Mouse (Mus musculus): Measurements from ENCODE around the gene Kctd18.
"Not testable (repeated sequence)": the region's sequence is repeated elsewhere in the genome, so short reads cannot be mapped to it uniquely, and the experiment has no call there.

Kctd18 gene

DNA sequence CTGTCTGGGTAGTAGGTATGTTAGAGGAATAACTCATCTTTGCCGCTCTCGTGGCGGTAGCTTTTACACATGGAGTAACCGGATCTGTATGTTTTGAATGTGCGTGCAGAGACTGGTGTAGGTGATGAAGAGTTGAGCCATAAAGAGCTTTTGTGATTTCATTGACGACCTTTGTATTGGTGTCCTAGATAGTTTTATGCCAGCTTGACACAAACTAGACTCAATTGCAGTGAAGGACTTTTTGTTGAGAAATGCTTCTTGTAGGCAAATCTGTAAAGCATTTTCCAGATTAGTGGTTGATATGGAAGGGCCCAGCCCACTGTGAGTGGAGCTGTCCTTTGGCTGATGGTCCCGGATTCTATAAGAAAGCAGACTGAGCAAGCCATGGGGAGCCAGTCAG, at the start of gene Kctd18:
TSS of gene Kctd18 (minus strand) at position 101 of the 400 bp plus-strand sequence.
- no peak for DNase-seq (ENCODE audit: low read depth, low spot score)

DNA sequence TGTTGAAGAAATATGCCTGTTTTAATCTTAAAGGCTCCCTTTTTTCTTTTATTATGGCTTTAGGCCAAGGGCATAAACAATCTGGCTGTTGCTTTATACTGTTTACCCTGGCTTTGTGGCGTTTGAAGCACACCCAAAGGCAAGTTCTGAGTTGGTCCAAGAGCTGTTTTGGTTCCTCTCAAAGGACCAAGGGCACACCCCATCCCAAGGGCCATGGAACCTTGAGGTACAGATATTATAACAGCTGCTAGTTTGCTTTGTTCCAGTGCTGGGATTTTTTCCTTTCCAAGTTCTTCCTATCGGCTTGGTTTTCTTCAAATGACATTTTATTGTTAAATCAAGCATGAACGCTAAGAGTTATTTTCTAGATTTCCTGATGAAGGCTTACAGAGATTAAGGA, 46.9 kb upstream of the Kctd18 start:
- no peak for DNase-seq (ENCODE audit: low read depth, low spot score)

DNA sequence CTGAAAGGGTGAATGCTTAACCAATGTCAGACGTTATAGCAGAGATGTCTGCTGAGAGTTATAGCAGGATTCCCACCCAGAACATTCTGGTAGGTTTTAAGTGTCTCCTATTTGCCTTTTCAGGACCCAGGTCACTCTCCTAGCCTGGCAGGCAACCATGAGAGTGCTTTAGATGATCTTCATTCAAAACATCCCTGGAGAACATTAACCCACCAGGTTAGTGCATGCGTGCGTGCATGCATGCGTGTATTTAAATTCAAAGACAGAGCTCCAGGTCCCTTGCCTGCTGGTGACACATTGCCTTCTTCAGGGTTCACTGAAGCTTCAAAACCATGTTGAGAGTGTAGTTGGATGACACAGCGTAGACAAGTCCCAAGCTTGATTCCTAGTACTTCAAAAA, 46.4 kb upstream of the Kctd18 start:
- no peak for DNase-seq (ENCODE audit: low read depth, low spot score)

GRCm38 (mm10) chr1:58062131-58062530, 43.4 kb upstream of the Kctd18 start:
- no peak for DNase-seq (ENCODE audit: low read depth, low spot score)

GRCm38 (mm10) chr1:58058846-58059245, 40.1 kb upstream of the Kctd18 start:
- no peak for DNase-seq (ENCODE audit: low read depth, low spot score)

GRCm38 (mm10) chr1:58056939-58057338, 38.2 kb upstream of the Kctd18 start:
- no peak for DNase-seq (ENCODE audit: low read depth, low spot score)

GRCm38 (mm10) chr1:58056074-58056807, 37.5 kb upstream of the Kctd18 start:
- DNase-seq (ENCODE audit: low read depth, low spot score): no peak

DNA sequence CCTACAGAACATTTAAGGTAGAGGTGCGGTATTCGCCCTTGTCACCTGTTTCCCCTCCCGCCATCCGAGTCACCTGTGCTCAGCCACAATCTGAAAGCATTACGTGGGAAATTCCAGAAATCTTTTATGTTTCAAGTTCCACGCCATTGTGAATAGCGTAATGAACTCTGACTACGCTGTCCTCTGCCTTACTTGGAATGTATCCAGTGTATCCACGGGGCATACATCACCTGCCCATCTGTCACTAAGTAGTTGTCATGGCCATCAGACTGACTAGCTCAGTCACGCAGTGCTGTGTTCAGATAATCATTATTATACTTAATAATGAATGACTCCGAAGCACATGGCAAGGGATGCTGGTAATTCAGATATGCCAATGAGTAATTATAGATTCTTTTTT, 36.8 kb upstream of the Kctd18 start:
- no peak for DNase-seq (ENCODE audit: low read depth, low spot score)

DNA sequence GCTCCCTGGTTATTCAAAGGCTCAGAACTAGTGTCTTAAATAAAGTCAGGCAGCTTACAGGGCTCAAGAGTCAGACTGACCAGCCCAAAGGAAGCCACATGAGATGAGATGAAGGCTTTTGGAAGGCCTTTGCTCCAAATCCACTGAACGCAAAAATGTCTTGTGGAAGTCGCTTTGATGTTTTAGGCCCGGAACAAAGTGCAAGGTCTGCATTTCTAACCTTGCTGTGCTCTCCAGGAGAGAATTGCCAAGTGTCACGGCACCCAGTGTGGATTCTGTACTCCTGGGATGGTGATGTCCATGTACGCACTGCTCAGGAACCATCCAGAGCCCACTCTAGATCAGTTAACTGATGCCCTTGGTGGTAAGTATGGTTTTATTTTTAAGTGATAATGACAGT, 30.4 kb upstream of the Kctd18 start:
- DNase-seq (ENCODE audit: low read depth, low spot score): no peak

DNA sequence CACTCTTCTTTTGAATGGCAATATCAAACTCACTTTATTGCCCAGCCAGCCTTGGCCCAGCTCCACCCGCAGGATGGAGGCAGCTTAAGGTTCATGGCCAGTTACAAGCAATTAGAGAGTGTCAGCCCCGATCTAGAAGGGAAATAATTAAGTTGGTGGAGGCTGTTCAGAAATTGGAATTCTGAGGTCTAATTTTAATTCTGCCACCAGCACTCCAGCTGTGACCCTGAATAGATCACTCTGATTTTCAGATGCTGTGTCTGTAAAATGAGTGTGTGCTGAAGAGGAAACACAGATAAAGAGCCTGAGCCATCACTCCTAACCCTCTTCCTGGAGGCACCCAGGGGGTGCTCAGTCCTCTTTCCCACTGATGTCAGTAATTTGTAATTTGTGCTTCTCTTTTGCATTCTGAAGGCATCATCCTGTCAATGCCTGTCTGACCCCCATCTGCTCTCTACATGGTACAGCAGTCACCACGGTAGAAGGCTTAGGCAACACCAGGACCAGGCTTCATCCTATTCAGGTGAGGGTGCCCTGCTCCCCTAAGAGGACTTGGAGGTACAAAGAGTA, 28.1 kb upstream of the Kctd18 start:
- no peak for DNase-seq (ENCODE audit: low read depth, low spot score)

DNA sequence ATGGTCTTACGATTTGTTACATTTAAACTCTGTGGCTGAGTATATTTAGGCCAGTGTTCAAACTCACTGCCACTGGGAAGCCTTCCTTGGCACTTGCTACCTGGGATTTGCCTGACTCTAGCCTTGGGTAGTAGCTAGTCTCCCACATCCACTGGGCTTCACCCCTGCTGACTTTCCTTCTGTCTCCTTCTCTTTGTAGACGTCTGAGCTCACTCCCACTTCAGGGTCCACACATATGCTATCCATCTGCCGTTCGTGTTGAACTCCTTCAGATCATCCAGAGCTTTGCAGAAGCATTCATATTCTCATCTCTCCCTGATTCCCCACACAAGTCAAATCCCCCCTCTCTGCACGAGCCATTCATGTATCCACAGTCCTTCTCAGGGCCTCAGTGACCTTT, 26.8 kb upstream of the Kctd18 start:
- no peak for DNase-seq (ENCODE audit: low read depth, low spot score)

DNA sequence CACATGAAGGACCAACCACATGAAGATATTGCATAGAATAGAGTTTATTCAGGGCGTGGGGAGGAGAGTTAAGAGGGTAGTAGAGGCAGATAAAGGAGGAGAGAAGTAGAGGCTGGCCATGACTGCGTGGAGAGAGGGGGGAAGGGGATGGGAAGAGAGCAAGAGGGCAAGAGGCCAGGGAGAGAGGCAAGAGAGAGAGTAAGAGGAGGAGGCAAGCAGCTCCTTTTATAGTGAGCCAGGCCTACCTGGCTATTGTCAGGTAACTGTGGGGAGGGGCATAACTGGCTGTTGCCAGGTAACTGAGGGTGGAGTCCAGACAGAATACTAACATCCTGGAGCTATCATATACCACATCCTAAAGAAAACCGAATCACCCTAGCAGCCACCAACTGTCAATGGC, 26.3 kb upstream of the Kctd18 start:
- no peak for DNase-seq (ENCODE audit: low read depth, low spot score)

DNA sequence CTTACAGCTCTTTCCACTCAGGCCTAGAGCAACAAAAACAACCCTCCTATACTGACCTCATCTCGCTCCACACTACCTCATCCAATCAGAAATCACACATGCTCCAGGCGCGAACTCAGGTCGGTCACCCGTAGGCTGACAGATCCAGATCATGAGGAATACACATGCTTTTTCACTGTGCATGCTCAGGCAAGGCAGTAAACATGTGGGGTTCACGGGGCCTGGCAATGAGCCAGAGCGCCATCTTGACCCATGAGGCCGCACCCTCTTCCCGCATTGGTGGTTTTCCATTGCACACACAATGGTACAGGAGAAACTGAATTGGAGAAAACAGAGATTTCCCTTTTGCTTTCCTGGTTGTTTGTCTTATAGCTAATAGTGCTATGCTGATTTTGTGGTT, 18.6 kb upstream of the Kctd18 start:
- not testable (repeated sequence) for DNase-seq (ENCODE audit: low read depth, low spot score)

- DNase-seq (ENCODE audit: low read depth, low spot score): peak; percentile 62
These were observed 12.5 kb upstream of the Kctd18 start for GRCm38 (mm10) chr1:58031160-58031769.

DNA sequence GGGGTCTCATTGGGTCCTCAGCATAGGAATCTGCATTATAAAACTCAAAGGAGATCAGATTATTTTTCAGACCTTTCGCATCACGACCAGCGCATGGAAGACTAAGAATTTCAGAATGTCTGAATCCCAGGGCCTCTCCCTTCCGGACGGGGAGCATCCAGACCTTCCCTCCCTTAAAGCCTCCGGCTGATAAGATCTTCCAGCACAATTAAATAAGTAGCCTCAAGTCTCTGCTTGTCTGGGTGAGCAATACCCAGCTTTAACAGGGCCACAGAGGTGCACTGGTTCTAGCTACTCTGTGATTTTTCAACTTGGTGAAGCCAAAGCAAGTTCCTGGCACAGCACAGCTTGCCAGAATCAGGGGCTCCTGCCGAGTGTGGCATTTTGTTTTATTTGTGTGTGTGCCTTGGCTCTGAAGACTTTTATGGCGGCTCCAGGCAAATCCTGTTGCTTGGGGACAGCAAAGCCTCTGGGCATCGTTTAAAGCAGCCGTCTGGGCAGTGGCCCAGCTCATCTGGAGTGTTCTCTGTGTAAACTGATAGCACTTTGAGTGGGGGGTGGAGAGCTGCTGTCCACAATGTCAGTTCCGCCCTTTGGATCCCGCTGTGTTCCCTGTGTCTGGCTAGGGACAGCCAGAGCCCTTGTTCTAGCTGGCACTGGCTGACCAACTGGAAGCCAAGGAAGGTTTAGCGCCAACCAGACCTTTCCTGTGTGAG, 11.6 kb upstream of the Kctd18 start:
- DNase-seq (ENCODE audit: low read depth, low spot score): peak; percentile 89

DNA sequence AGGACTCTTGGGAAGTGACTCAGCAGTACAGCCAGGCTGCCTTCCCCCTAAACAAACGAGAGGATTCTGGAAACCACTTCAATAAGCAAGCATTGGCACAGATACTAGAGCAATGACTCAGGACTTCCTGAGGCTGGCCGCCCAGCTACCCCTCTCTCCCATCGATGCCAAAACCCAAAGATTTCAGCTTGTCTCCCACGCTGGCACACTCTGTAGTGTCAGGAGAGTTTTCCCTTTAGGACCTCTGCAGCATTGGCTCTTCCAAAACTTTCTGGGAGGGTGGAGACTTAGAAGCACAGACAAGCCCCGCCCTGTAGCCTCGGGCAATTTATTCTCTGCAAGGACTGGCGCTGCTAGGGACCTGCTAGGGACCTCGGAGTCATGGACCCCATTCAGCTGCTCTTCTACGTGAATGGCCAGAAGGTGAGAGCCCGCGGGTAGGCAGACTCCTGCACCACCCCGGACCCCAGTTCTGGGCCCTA, 10.9 kb upstream of the Kctd18 start, which contains the start of gene Aox1:
TSS of gene Aox1 (plus strand) at position 296 of the 482 bp plus-strand sequence.
- peak; percentile 90 for DNase-seq (ENCODE audit: low read depth, low spot score)

GRCm38 (mm10) chr1:58027707-58028106, 9.0 kb upstream of the Kctd18 start:
- no peak for DNase-seq (ENCODE audit: low read depth, low spot score)

DNA sequence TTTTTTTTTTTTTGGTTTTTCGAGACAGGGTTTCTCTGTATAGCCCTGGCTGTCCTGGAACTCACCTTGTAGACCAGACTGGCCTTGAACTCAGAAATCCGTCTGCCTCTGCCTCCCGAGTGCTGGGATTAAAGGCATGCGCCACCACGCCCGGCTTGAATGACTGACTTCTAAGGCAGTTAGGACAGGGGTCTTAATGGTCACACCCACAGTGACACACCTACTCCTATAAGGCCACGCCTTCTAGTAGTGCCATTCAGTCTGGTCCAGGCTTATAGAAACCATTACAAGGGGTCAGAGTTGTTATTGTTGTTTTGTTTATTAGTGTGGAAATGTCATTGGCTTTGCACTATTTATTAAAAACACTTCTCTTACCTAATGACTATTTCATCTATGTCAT, 12.4 kb downstream of the Kctd18 start:
- not testable (repeated sequence) for DNase-seq (ENCODE audit: low read depth, low spot score)

DNA sequence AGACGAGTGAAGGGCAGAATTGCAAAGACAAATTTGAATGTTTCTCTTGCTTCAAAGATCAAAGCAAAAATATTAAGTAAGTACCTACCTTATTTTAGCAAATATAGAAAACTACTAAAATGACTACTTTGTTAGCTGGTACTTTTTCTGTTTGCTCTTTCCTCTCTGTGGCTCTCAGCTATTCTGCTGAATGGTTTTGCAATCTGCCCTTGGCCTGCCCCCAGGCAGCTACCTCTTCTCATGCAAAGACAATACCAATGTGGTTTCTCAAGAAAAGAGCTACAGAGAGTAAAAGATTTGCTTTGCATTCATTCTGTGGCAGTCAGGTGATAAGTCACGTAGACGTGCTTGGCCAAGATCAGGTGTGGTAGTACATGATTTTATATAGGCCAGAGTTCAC, 20.6 kb downstream of the Kctd18 start:
- DNase-seq (ENCODE audit: low read depth, low spot score): no peak

- DNase-seq (ENCODE audit: low read depth, low spot score): no peak
These were observed 22.6 kb downstream of the Kctd18 start for GRCm38 (mm10) chr1:57996133-57996615.

DNA sequence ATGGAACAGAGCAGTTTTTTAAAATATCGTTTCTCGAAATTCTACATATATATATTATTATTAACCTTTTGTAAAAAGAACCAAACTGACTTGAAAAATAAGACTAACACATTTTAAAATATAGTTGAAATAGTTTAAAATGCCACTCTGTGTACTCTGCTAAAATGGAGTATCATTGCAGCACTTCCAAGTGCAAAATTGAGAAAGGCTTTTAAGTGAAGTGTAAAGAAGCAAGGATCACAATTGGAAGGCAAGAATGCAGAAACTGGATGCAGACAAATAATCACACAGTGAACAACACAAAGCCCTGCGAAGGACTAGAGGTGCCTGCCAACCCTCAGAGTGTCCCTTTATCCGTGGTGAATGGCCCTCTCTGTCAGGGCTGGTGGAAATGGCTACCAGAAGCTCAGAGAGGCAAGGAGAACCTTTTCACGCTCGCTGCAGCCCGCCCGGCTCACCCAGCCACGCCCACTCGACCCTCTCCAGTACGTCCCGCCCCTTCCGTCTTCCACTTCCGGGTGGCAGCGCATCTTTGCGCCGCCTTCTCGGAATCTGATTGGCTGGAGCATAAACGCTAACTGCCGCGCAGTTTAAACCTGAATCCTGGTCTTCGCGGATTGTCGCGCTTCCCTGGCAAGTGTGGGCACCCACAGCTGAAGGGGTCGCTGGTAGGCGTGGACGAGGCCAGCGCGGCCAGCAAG, 23.2 kb downstream of the Kctd18 start, which contains the start of gene Sgo2a:
TSS of gene Sgo2a (plus strand) at position 540 of the 701 bp plus-strand sequence.
- peak; percentile 94 for DNase-seq (ENCODE audit: low read depth, low spot score)
